Mouse (Mus musculus) cerebellum, adult 11-12 months (tissue): ENCODE results near the gene Trpv5.

Source experiments
- DNase-seq: peaks from one replicate; pipeline ENCODE4 v3.0.0; 2022

The Trpv5 gene

DNA sequence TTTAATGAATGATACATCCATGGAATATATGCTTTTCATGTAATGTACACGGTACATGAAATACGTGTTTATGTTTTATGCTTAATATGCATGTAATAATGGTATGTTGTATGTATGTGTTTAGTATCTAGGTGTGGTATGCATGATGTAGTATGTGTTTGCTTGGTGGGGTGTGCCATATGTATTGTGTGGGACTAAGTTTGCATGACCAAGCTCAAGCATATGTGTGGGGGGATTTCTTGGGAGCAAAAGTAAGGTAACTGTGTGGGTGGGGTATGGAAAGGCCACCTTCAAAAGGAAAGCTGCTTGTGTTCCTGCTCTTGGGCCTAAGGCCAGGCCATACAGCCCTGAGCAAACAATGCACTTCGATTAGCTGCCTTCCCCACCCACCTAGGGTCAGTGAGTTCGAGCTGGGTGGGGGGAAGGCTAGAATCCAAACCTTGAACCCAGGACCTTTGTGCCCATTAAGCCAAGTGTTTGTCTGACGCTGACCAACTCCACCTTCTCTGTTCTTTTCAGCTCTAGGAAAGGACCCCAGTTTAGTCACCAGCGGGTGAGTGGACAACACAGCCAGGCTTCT, 42.6 kb downstream of the Trpv5 start:
- DNase-seq, result no peak

DNA sequence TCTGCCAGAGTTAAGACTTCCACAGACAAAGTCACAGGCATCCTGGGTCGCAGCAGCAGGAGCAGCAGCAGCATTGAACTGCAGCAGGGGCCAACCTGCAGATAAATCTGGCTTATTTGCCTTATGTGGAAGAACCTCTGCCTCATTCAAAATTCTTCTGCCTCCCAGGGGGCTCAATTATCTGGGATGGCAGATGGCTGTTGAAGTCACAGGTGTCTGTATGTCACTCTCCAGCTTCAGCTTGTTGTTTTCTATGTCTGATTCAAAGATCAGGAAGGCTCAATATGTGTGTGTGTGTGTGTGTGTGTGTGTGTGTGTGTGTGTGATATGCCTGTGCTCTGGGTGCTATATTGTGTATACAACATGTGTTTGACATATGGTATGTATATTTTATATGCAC, 43.2 kb downstream of the Trpv5 start:
- no peak for DNase-seq

DNA sequence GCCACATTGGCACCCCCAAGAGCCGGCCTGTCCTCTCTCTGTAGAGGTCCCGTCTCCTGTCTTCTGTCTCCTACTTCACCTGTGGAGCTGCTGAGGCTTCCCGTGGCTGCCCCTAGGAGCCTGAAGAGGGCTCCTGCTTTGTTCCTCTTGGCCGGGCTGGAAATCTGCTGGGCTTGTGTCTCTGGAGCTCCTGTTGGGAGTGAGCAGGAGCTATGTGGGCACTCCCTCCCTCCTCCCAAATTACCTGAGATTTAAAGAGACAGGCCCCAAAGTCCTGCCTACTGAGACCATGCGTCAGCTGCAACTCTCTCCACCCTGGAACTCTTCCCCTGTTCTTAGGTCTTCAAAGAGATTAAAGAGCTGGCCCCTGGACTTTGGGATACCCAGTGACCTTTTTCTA, 44.4 kb downstream of the Trpv5 start, which contains the start of gene Trpv6:
Gene Trpv6 (minus strand): TSS at position 228 of the 400 bp plus-strand sequence.
- DNase-seq, result no peak

DNA sequence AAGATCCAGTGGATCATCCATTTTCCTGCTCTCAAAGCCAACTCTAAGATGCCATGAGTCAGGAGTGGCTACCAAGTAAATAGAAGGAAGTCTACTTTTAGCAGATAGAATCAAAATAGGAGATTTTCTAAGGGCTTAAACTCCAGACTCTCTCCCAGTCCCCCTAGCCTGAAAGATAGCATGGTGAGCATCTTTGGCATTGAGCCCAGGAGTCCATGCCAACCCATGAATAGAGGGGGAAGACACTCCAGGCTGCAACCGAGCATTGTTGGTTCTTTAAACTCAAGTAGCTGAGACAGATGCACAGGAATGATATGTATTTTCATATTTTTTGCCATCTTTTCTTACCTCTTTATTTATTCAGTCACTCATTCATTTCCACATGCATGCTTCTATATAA, 45.4 kb downstream of the Trpv5 start:
- no peak for DNase-seq

DNA sequence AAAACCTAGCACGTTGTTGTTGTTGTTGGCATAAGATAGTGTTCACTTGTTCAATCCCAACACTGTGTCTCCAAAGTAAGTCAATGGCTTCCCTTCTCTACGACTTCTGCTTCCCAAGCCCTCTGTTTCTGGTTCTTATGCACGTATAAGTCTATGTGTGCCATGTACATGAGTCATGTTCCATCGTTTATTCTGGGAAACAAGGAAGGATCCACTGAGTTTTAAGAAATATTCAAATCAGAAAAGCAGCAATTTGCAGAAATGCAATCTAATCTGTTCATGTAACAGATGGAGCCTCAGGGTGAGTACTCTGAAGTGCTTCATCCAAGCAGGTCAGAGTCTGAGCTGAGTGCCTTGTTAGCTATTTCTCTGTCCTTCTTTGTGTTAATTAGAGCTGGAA, 49.0 kb downstream of the Trpv5 start:
- DNase-seq, result no peak

DNA sequence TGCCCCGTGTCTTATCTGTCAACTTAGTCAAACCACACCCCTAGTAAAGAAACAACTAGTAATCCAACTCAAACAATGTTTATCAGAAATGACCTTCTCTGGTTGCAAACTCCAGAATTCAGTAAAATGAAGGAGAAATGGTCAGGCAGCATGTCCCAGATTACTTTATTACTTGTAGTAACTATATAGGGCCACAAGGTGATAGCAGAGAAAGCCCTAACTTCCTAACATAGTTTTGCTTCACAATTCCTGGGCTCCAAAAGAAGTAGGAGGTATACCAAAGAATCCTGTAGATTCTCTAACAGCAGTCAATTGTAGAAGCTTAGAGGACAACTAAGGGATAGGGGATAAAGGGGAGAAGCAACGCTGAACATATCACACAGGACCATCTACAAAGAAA, 49.8 kb downstream of the Trpv5 start:
- DNase-seq, result no peak

DNA sequence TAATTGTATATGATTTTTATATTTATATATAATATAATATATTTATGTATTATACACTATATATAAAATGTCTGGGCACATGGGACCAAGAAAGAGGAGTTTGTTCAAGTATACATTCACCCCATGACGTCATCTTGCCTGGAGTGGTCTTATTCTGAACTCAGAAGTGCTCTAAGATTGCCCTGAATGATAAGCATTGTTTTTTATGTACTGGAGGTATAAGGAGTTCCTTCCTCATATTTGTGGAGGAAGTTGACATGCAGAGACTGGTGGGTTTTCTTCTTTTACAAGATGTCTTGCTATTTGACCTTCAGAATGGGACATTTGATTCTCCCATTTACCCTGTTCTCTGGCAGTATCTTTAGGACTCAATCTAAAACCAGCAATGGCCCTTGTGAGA, 52.4 kb downstream of the Trpv5 start:
- DNase-seq, result no peak

DNA sequence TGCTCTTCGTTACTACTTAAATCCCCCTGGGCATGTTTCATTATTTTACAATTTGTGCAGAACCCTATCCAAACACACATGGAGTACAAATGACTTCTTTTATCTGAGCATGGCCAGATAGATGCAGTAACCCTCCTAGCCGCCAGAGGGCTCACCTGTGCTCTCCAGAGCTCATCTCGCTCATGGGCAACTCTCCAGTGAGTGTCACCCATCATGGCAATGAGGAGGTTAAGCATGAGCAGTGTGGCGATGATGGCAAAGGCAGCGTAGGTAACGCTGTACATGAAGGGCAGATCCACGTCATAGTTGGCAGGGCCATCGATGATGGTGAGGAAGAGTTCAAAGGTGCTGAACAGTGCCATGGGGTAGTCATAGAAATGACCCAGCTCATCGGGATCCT, 57.9 kb downstream of the Trpv5 start:
- no peak for DNase-seq

DNA sequence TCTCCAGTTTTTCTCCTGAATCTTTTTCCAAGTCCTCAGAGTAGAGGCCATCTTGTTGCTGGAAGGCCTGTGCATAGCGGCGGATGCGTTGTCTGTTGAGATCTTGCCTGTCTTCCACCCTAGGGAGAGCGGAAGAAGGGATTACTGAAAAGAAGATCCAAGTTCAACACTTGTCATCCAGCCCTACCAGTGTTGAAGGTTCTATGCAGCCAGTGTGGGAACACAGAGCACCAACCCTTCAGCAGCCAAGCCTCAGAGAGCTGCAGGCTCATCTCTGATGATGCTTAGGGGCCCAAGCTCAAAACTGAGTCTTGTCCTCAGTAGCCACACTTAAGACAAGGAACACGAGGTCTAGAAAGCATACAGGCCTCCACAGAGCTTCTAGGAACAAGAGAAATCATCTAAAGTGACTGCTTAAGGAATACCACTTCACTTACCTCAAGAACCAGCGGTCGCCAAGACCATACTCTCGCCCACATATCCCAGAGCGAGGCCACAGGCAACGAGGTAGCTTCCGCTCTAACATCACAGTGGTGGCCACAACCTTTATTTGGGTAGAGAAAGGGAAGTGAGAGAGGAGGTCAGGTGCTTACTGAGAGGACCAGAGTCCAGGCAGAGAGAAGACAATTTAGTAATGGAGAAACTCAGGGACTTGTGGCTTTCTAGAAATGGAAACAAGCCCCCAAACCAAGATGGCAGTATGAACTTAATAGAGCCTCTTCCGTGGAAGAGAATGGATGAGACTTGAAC, 59.2 kb downstream of the Trpv5 start:
- DNase-seq, result no peak

DNA sequence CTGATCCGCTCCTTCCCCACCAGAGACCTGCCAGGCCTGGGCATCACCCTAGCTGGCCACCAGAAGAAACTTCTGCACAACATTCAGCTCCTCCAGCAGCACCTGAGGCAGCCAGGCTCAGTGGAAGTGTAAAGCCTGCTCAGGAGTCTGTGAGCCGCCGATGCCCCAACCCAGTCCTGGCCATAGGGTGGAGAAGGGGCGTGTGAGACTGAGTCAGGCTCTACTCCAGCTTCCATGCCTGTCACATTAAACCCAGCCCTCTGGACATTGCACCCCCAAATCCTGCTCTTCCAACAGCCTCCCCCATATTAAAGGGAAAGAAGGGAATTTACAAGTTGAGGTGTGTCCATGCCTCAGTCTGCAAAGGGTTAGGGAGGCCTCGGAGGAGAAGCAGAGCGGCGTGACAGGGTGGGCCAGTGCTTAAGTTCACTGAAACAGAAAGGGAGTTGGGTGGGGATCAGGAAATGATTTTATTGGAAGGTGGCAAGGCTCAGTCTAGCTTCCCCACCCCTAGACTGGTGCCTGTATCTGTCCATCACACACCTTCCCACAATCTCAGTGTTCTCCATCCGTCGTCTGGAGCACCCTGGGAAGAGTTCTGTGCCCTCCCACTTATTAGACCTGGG, 60.3 kb downstream of the Trpv5 start:
- DNase-seq, result no peak

DNA sequence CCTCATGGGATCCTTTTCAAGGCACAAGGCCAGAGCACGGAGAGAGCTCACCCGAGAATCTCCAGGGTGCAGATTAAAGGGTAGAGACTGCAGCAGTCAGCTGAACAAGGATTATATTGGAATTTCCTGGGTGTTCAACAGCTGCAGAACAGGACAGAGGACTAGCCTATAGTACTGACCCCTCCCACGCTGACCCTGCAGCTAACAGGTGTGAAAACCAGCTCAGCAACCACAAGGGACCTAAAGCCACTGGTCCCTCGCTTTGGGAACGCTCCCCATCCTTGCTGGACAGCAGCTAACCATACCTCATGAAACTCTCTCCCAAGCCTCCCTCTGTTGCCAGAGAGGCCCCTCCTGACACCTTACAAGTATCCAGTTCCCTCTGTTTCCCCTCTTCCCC, 72.9 kb downstream of the Trpv5 start:
- no peak for DNase-seq

DNA sequence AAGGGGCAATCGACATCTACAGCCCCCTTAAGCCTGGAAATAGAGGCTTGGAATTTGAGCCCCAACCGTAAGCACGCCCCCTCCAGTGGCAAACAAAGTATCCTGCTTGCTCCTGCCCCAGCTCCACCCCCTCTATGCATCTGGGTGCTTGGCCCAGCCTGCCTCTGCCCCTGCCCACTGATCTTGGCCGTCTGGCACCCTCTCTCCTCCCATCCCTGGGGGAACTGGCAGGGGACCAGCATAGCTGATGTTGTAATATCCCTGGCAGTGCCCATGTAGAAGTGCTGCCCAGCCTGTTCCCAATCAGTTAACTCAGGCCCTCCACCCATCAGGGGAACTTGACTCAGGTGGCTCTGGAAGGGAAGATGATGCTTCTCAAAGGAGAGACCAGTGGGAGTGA, 74.4 kb downstream of the Trpv5 start:
- no peak for DNase-seq

DNA sequence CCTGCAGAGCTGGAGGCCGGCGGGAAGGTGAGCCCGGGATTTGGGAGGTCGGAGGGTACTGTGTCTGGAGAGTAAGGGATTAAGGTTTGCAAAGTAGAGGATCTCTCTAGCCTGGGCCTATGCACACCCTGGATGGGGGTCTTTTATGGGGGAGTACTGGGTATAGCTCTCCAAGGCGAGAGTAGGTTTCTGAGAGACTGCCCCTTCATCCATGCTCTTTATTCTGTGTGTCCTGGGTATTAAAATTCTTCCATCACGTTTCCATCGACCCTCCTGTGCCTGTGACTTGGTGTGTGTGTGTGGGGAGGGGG, 74.8 kb downstream of the Trpv5 start:
- DNase-seq, result no peak

DNA sequence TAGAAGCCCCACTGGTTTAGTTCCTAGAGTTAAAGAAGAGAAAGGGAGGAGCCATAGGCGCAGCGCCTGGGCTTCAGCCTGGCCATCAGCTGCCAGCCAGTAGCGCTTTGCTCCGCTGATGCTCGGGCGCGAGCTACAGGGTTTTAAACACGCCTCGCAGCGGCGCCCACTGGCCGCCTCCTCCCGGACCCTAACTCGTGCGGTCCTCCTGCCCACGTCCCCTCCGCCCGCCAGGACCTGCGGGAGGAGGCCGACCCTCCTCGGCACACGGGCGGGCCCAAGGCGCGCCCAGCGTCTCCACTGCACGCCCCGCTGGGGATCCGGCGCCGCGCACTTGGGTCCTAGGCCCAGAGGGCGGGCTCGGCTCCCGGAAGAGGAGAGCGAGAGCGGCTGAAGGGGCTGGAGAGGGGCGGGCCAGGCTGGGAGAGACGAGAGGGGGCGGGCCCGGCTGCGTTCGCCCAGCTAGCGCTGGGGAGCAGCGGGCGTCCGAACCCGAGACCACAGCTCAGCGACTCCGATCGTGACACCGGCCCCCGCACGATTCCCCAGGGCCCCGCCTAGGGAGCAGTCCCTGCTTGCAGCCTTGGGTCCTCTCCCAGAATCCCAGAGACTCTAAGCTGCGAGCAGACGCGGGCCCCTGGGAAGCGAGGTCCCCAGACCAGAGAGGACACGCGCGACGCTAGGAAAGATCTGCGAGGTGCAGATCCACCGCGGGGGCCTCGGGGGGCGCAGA, 75.3 kb downstream of the Trpv5 start, which contains the start of gene Ephb6:
Gene Ephb6 (plus strand): TSS at position 422 of the 733 bp plus-strand sequence.
- no peak for DNase-seq

DNA sequence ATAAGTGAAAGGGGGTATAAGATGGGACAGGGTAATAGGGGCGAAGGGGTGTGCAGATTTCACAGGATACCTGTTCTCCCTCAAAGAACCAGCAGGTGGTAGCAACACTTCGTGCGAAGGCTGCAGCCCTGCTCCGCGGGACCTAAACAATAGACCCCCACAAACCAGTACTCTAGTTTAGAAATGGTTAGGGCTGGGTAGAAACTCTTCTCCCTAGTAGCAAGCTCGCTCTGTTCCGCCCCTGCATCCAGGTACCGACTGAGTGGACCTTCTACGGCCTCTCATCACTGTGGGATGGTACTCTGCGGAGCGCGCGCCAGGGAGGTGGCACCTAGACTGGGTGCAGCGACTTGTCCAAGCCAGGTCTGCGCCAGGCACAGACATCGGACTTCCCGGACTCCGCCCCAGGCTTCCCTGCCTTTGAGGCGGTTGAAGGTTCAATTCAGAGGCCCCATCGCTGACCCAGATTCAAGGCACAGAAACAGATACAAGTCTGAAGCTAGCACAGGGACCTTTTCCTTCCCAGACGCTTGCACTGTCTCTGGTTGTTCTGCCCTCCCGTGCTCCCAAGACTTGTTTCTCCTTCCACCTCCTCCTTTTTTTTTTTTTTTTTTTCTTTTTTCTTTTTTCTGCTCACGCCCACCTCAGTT, 76.0 kb downstream of the Trpv5 start:
- no peak for DNase-seq
